In genomic region chr5:25368420-25368819, GRCm38 (mm10) we compare ENCODE assay signal across 25 mouse cellular contexts.
"Had no signal": no experiment of that assay in that cellular context is flagged by ENCODE, and none has a peak within 500 bp of the region (broad histone marks: within the 10 kb centered on the region; RNA-seq: fewer than 3 reads in every experiment).

No protein-coding gene starts in this region.

- DNase-seq: cerebellum, adult 9-10 months; cerebellum, adult 9-11 months; cerebellum, postnatal 10 days; cerebellum, postnatal 25 days; cerebellum, postnatal 36 days; embryo, embryonic 11 days; forebrain, postnatal 0 days; gastrocnemius, adult 2 months; gastrocnemius, postnatal 10 days; gastrocnemius, postnatal 14 days; gastrocnemius, postnatal 25 days; gastrocnemius, postnatal 36 days; heart, adult 11 months; heart, adult 18-20 months; heart, adult 2 months had no signal

- H3K9me3 ChIP-seq: embryonic facial prominence, embryonic 10.5 days; embryonic facial prominence, embryonic 12.5 days; embryonic facial prominence, embryonic 13.5 days; embryonic facial prominence, embryonic 15.5 days; forebrain, embryonic 10.5 days; forebrain, embryonic 12.5 days; forebrain, embryonic 13.5 days; forebrain, embryonic 15.5 days; heart, embryonic 10.5 days had no signal

- H3K27me3 ChIP-seq: embryonic facial prominence, embryonic 12.5 days; embryonic facial prominence, embryonic 13.5 days; embryonic facial prominence, embryonic 15.5 days; forebrain, embryonic 12.5 days; forebrain, embryonic 13.5 days; forebrain, embryonic 15.5 days had no signal

- H3K27ac ChIP-seq: embryonic facial prominence, embryonic 10.5 days; embryonic facial prominence, embryonic 12.5 days; embryonic facial prominence, embryonic 13.5 days; embryonic facial prominence, embryonic 15.5 days; forebrain, embryonic 10.5 days; forebrain, embryonic 12.5 days; forebrain, embryonic 13.5 days; forebrain, embryonic 15.5 days; gastrocnemius, adult 2 months; heart, adult 2 months; heart, embryonic 10.5 days had no signal

- H3K4me1 ChIP-seq: embryonic facial prominence, embryonic 10.5 days; embryonic facial prominence, embryonic 12.5 days; embryonic facial prominence, embryonic 13.5 days; embryonic facial prominence, embryonic 15.5 days; forebrain, embryonic 10.5 days; forebrain, embryonic 12.5 days; forebrain, embryonic 13.5 days; forebrain, embryonic 15.5 days; heart, embryonic 10.5 days had no signal

- H3K9ac ChIP-seq: embryonic facial prominence, embryonic 12.5 days; embryonic facial prominence, embryonic 13.5 days; embryonic facial prominence, embryonic 15.5 days; forebrain, embryonic 12.5 days; forebrain, embryonic 13.5 days; forebrain, embryonic 15.5 days; forebrain, postnatal 0 days had no signal

- H3K4me3 ChIP-seq: embryonic facial prominence, embryonic 10.5 days; embryonic facial prominence, embryonic 12.5 days; embryonic facial prominence, embryonic 13.5 days; embryonic facial prominence, embryonic 15.5 days; erythroblast, embryonic 14.5 days; forebrain, embryonic 10.5 days; forebrain, embryonic 12.5 days; forebrain, embryonic 13.5 days; forebrain, embryonic 15.5 days; gastrocnemius, adult 2 months; heart, adult 2 months; heart, embryonic 10.5 days had no signal
